Mouse (Mus musculus): ENCODE measurements around the gene Dhrs4.

- no peak for TF ChIP-seq CTCF (IDR thresholded peaks at IDR 0.05; ENCODE audit: insufficient read depth, low read length)
- no peak for TF ChIP-seq POLR2A (IDR thresholded peaks at IDR 0.05; ENCODE audit: borderline replicate concordance, extremely low read depth, low read depth, low read length)
These were observed 18.3 kb upstream of the Dhrs4 start for GRCm38 (mm10) chr14:55460297-55460696.

Data from lung, adult 2 months (tissue).